Mouse (Mus musculus): ENCODE data around the gene Olfr1315-ps1. TPM values are rescaled to one million over a fixed set of nuclear protein-coding genes. Genes with fewer than 3 reads are reported as not detected.

The Olfr1315-ps1 gene
- not detected for total RNA-seq (2023)

GRCm38 (mm10) chr2:112115340-112115739, at the start of gene Olfr1315-ps1:
Olfr1315-ps1 (minus strand) TSS chr2:112115440.

GRCm38 (mm10) chr2:112153898-112154297, 38.7 kb upstream of the Olfr1315-ps1 start, which contains the start of gene Olfr1318:
Olfr1318 (plus strand) TSS chr2:112154198.

GRCm38 (mm10) chr2:112140029-112140428, 24.8 kb upstream of the Olfr1315-ps1 start, which contains the start of gene Olfr1317:
Olfr1317 (plus strand) TSS chr2:112140329.

GRCm38 (mm10) chr2:112134877-112135276, 19.6 kb upstream of the Olfr1315-ps1 start, which contains the start of gene Olfr1316:
Olfr1316 (minus strand) TSS chr2:112134977.

GRCm38 (mm10) chr2:112096681-112097080, 18.6 kb downstream of the Olfr1315-ps1 start, which contains the start of gene Olfr1314:
Olfr1314 (minus strand) TSS chr2:112096781.

GRCm38 (mm10) chr2:112077743-112078142, 37.5 kb downstream of the Olfr1315-ps1 start, which contains the start of gene Olfr1313:
Olfr1313 (minus strand) TSS chr2:112077843.

Other genes starting within 250 kb of the Olfr1315-ps1 start
- not detected for gene Olfr1305, start 238.3 kb downstream of the Olfr1315-ps1 start, total RNA-seq (2023)
- gene Olfr1306, start 199.2 kb downstream of the Olfr1315-ps1 start, total RNA-seq (2023): not detected
- gene Olfr1307, start 166.0 kb downstream of the Olfr1315-ps1 start, total RNA-seq (2023): under 1 TPM; 0.15 to 0.17 TPM
- gene Olfr1308, start 150.5 kb downstream of the Olfr1315-ps1 start, total RNA-seq (2023): not detected
- not detected for gene Olfr1309, start 125.2 kb downstream of the Olfr1315-ps1 start, total RNA-seq (2023)
- not detected for gene Olfr1310, start 102.7 kb downstream of the Olfr1315-ps1 start, total RNA-seq (2023)
- gene Olfr1311, start 91.0 kb downstream of the Olfr1315-ps1 start, total RNA-seq (2023): not detected
- not detected for gene Olfr1312, start 65.2 kb downstream of the Olfr1315-ps1 start, total RNA-seq (2023)
- not detected for gene Olfr1313, start 37.6 kb downstream of the Olfr1315-ps1 start, total RNA-seq (2023)
- gene Olfr1314, start 18.7 kb downstream of the Olfr1315-ps1 start, total RNA-seq (2023): not detected
- gene Olfr1316, start 19.5 kb upstream of the Olfr1315-ps1 start, total RNA-seq (2023): not detected
- not detected for gene Olfr1317, start 24.9 kb upstream of the Olfr1315-ps1 start, total RNA-seq (2023)
- gene Olfr1318, start 38.8 kb upstream of the Olfr1315-ps1 start, total RNA-seq (2023): not detected
- gene Lpcat4, start 124.0 kb upstream of the Olfr1315-ps1 start, total RNA-seq (2023): 10 to 100 TPM; 60.3 TPM
- not detected for gene Nutm1, start 143.9 kb upstream of the Olfr1315-ps1 start, total RNA-seq (2023)
- 10 to 100 TPM; 65.6 to 74.8 TPM for gene Nop10, start 146.5 kb upstream of the Olfr1315-ps1 start, total RNA-seq (2023)
- gene Slc12a6, start 150.4 kb upstream of the Olfr1315-ps1 start, total RNA-seq (2023): 100 to 1,000 TPM; 121 to 133 TPM
- 1 to 10 TPM in 1 of 2 experiments, not detected in 1; 1.3 TPM for gene Gm21985, start 150.9 kb upstream of the Olfr1315-ps1 start, total RNA-seq (2023)

Measured in T-cell, adult 66 days (primary cell).